Mouse (Mus musculus): ENCODE results near the gene Slc6a11.

DNA sequence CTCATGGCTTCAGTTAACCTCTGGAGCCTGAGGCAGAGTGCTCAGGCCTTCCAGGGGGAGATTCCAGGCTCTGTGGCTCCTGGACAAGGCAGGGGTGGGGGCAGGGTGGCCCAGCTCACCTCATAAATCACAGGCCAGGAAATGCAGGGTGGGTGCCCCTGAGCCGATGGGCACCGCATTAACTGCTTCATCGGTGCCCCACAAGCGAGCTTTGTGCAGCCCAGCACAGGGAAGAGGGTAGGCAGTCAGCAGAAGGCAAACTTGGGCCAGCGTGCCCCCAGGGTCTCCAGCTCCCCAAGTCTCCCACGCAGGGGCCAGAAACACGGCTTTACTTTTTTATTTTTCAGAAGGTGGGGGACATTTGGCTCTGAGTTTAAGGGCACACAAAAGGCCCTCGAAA lies 29.1 kb upstream of the Slc6a11 start:
- TF ChIP-seq CTCF (conservative IDR thresholded peaks at IDR 0.05; ENCODE audit: insufficient read depth, insufficient read length, low read depth, low read length) (no peak), POLR2A (IDR thresholded peaks at IDR 0.05; ENCODE audit: low read depth, low read length) (no peak)
